Mouse (Mus musculus): ENCODE measurements around the gene Krt2.

- TF ChIP-seq CTCF (IDR thresholded peaks at IDR 0.05; ENCODE audit: low read depth, low read length) (no peak), EP300 (IDR thresholded peaks at IDR 0.05; ENCODE audit: insufficient read depth, low read depth, low read length) (no peak), POLR2A (IDR thresholded peaks at IDR 0.05; ENCODE audit: insufficient read depth, low read length) (no peak)
Measured at GRCm38 (mm10) chr15:101854294-101854693, 36.3 kb upstream of the Krt2 start.

Data from ES-Bruce4 (cell line).